Mouse (Mus musculus) kidney, embryonic 14.5 days (tissue): ENCODE measurements around the gene Msantd2. TPM values are rescaled to one million over a fixed set of nuclear protein-coding genes. Genes with fewer than 3 reads are reported as not detected.

Experiments used
- ATAC-seq: fragments of 200-750 bp; cut with Nextera tagmentation; 2 replicates; pipeline ENCODE4 v1.8.0; 2017; ENCODE audit warnings: moderate number of reproducible peaks, mild to moderate bottlenecking, moderate TSS enrichment, moderate library complexity; ENCODE audit not compliant: low FRiP score, low TSS enrichment
- H3K27ac ChIP-seq: fragments of 300-500 bp; sonication (generic); 2 replicates; pipeline ENCODE4 v1.5.1; 2014; ENCODE audit warnings: low read depth, mild to moderate bottlenecking, low read length, moderate library complexity, mixed read lengths
- H3K27me3 ChIP-seq: fragments of 300-500 bp; sonication (generic); 2 replicates; pipeline ENCODE4 v1.6.1; 2014; ENCODE audit warnings: mild to moderate bottlenecking, low read length; ENCODE audit not compliant: control insufficient read depth, insufficient read depth
- H3K36me3 ChIP-seq: fragments of 300-500 bp; sonication (generic); 2 replicates; pipeline ENCODE4 v1.6.1; 2014; ENCODE audit warnings: low read length, mixed read lengths; ENCODE audit not compliant: control insufficient read depth, insufficient read depth
- H3K4me1 ChIP-seq: fragments of 300-500 bp; sonication (generic); 2 replicates; pipeline ENCODE4 v1.6.1; 2014; ENCODE audit warnings: low read length, mixed read lengths; ENCODE audit not compliant: control insufficient read depth, insufficient read depth
- H3K4me2 ChIP-seq: fragments of 300-500 bp; sonication (generic); replicated peaks from 2 replicates; pipeline ENCODE4 v1.6.1; 2014; ENCODE audit warnings: low read depth, mild to moderate bottlenecking, low read length
- H3K4me3 ChIP-seq: fragments of 300-500 bp; sonication (generic); 2 replicates; pipeline ENCODE4 v1.5.1; 2014; ENCODE audit warnings: mild to moderate bottlenecking, low read length
- H3K9ac ChIP-seq: fragments of 300-500 bp; sonication (generic); 2 replicates; pipeline ENCODE4 v1.6.1; 2014; ENCODE audit warnings: low read depth, mild to moderate bottlenecking, low read length, moderate library complexity
- H3K9me3 ChIP-seq: fragments of 300-500 bp; sonication (generic); 2 replicates; pipeline ENCODE4 v1.6.1; 2016; ENCODE audit warnings: low read length; ENCODE audit not compliant: control insufficient read depth
- WGBS: fragments of 180-500 bp; shearing (Covaris S2); extraction: QIAGEN DNeasy Blood & Tissue Kit; methylation state at CpG from one replicate; pipeline ENCODE4 v1.1.7; 2014; 5-methylcytosine and 5-hydroxymethylcytosine counted together
- polyA plus RNA-seq: library from polyadenylated mRNA; unstranded; fragments of >200 nt; fragmentation: Nextera tagmentation; extraction: Ambion mirVana; gene quantifications from 2 replicates; pipeline ENCODE4 v1.2.1, GENCODE M21; 2014

Msantd2 gene
- polyA plus RNA-seq, 1 experiment from 2014 or later: 33.2 TPM

DNA sequence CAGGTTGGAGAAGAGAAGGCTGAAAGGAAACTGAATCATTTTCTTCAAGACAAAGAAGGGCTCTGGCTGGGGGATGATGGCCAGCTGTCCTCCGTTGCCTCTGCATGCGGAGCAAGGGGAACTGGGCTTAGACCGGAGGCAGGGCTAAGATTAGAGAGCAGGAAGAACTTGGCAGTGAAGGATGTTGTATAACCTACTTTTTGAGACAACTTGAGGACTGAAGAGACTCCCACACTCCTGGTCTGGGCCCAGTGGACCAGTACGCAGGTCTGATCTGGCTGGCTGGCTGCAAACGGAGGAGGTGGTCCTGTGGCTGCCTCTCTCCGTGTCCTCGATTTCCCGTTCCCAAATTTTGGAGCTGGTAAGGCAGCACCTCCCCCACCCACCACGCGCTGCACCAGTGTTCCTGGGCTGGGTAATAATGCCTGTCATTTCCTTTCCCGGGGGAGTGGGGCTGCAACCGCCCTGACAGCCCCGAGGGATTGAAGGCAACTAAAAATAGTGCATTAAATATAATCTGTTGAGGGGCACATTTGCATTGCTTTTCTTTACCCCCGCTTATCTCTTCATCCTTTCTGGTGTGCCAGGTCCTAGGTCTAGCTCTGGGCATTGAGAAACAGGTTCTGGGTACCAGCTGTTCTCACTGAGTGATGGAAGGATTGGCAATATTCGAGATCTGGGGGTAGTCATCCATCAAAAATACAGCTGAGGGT, 78.9 kb downstream of the Msantd2 start:
- H3K36me3 ChIP-seq: no peaks in the 10 kb centered on the region
- peak overlapping the region; percentile 39 for H3K4me2 ChIP-seq
- peaks cover 12% of the 10 kb centered on the region for H3K4me1 ChIP-seq
- H3K27ac ChIP-seq: no peak overlapping the region
- H3K27me3 ChIP-seq: no peaks in the 10 kb centered on the region
- no peaks in the 10 kb centered on the region for H3K9me3 ChIP-seq
- ATAC-seq: peak; percentile 74; the same call in 1 of the 2 replicates
- no peak overlapping the region for H3K4me3 ChIP-seq
- WGBS: 11% methylated on average over 15 of the region's 15 CpGs
- H3K9ac ChIP-seq: no peak overlapping the region

DNA sequence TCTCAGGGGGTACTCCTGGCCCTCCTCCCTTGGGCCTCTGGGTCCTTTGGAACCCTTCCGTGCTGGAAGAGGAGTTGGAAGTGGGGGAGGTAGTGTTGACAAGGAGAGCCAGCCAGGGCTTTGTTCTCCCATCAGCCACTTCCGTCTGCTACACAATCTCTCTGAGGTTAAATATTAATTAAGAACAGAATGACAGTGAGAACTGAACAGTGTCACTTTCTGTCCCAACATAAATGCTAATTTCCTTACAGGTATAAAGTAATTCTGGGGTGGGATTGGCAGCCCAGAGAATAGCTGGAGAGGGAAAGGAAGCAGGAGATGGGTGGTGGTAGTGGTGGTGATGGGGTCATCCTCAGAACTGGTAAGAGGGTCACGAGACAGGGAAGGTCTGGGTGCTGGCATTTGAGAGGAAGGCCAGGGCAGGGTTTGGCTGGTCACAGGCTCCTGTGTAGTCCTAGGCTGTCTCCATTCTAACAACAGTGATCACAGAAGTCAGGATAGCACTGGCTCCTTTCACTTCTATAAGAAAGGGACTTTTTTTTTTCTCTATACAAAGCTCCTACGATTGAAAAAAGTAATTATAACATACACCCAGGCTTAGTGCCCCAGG, 79.6 kb downstream of the Msantd2 start:
- H3K27ac ChIP-seq: no peak overlapping the region

DNA sequence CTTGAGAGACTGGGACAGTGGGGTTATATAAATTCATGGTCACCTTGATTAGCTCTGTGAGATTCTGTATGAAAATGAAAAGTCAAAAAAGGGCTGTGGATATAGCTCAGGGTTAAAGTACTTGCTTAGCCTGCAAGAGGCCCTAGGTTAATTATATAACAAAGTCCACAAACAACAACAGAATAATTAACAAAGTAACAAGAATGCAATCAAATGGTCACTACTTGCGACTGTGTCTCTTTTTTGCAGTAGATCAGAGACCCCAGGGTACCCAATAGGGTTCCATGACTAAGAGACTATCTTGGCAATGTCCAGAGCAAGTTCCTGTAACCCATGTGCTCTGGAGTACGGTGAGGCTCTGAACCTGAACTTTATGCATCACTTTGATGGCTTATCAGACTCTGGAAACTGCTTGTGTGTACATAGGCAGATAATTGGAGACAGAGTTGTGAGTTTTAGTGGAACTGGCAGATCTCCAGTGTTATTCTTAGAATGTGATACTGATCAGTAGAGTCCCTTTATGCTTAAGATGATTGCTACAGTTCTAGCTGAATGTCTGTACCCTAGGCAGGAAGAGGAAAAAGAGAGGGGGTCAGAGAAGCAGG, 80.2 kb downstream of the Msantd2 start:
- no peaks in the 10 kb centered on the region for H3K27me3 ChIP-seq
- no peak overlapping the region for H3K4me2 ChIP-seq
- WGBS: 57% methylated on average over 2 of the region's 2 CpGs
- ATAC-seq: no peak
- H3K9me3 ChIP-seq: no peaks in the 10 kb centered on the region
- H3K9ac ChIP-seq: no peak overlapping the region
- peaks cover 12% of the 10 kb centered on the region for H3K4me1 ChIP-seq
- H3K27ac ChIP-seq: no peak overlapping the region
- no peak overlapping the region for H3K4me3 ChIP-seq
- H3K36me3 ChIP-seq: no peaks in the 10 kb centered on the region

More for the DNA sequence above, 79.6 kb downstream of the Msantd2 start:
- H3K4me3 ChIP-seq: no peak overlapping the region
- H3K9me3 ChIP-seq: no peaks in the 10 kb centered on the region
- ATAC-seq: peak; percentile 51; the same call in 1 of the 2 replicates
- 39% methylated on average over 4 of the region's 4 CpGs for WGBS
- H3K36me3 ChIP-seq: no peaks in the 10 kb centered on the region
- H3K4me1 ChIP-seq: peaks cover 12% of the 10 kb centered on the region
- H3K9ac ChIP-seq: no peak overlapping the region
- no peak overlapping the region for H3K4me2 ChIP-seq
- no peaks in the 10 kb centered on the region for H3K27me3 ChIP-seq

DNA sequence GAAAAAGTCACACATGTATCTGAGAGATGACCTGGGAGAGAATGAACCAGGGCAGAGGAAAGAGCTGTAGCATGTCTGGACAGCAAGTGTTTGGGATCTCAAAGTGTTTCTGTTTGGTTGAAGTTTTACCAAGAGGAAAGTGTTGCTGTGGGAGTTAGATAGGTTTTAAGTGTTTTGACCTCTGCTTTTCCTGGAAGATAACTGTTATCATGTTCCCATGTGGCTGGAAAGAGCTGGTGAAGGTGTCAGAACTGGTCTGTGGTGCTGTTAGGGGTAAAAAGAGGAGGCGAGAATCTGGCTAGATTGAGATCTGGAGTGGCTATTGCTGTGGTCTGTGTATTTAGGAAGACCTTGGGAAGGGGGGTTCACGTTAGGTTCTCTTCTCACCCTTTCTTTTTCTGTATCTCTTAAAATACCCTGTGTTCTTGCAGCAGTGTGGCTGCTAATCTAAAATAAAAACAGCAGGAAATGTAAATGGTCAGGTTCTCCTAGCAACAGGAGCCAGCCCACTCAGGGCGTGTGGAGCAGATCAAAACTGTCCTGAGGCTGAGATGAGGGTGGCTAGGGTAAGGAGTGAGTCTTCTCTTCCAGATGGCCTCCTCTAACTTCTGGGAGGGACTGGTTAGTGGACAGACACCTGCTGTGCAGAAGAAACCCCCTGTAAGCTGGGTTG, 83.2 kb downstream of the Msantd2 start:
- H3K9me3 ChIP-seq: no peaks in the 10 kb centered on the region
- no peaks in the 10 kb centered on the region for H3K36me3 ChIP-seq
- no peaks in the 10 kb centered on the region for H3K27me3 ChIP-seq
- 69% methylated on average over 3 of the region's 3 CpGs for WGBS
- no peak overlapping the region for H3K4me3 ChIP-seq
- ATAC-seq: no peak
- no peak overlapping the region for H3K9ac ChIP-seq
- H3K27ac ChIP-seq: no peak overlapping the region
- peaks cover 12% of the 10 kb centered on the region for H3K4me1 ChIP-seq
- H3K4me2 ChIP-seq: no peak overlapping the region

Other genes with a start within 250 kb of the Msantd2 start
- gene Slc37a2, start 233.6 kb upstream of the Msantd2 start, polyA plus RNA-seq: 1.1 and 1.6 TPM in 2 replicates
- gene Ccdc15, start 140.9 kb upstream of the Msantd2 start, polyA plus RNA-seq: 5.8 and 8.2 TPM in 2 replicates
- gene Hepacam, start 122.0 kb upstream of the Msantd2 start, polyA plus RNA-seq: not detected in 2 replicates
- 10.5 and 11.9 TPM in 2 replicates for gene Robo4, start 87.4 kb upstream of the Msantd2 start, polyA plus RNA-seq
- gene Robo3, start 56.1 kb upstream of the Msantd2 start, polyA plus RNA-seq: 0.09 and 0.11 TPM in 2 replicates
- gene Esam, start 38.8 kb downstream of the Msantd2 start, polyA plus RNA-seq: 49.7 and 61.8 TPM in 2 replicates
- gene Vsig2, start 49.9 kb downstream of the Msantd2 start, polyA plus RNA-seq: 1.1 and 1.3 TPM in 2 replicates
- 3.1 and 3.4 TPM in 2 replicates for gene Nrgn, start 63.6 kb downstream of the Msantd2 start, polyA plus RNA-seq
- 6.8 and 10.8 TPM in 2 replicates for gene Siae, start 66.4 kb downstream of the Msantd2 start, polyA plus RNA-seq
- 6.7 and 8.0 TPM in 2 replicates for gene Spa17, start 124.4 kb downstream of the Msantd2 start, polyA plus RNA-seq
- 135 and 142 TPM in 2 replicates for gene Tbrg1, start 168.0 kb downstream of the Msantd2 start, polyA plus RNA-seq
- not detected in 2 replicates for gene Panx3, start 179.9 kb downstream of the Msantd2 start, polyA plus RNA-seq
- not detected in 2 replicates for gene Olfr160, start 226.9 kb downstream of the Msantd2 start, polyA plus RNA-seq